28 mouse cellular contexts compared by ENCODE assay signal in the genomic region with DNA sequence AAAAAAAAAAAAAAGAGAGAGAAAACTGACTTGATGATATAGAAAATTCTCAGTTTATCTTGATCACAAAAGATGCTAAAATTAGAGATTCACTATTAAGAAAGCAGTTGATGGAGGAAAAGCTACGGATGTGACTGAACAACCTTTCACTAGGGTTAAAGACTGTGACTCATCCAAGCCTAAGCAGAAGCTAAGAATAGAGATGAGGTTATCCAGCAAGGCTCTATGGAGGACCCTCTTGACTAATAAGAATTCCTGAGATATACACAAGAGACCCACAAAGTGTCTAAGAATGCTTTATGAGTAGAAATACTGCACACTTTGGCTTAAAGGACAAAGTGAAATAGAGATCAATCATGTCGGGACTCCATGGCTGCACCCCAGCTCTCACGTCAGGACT. TPM values are rescaled to one million over a fixed set of nuclear protein-coding genes. Genes with fewer than 3 reads are reported as not detected.
DNase-seq lines count a peak whose midpoint lies in the region; ATAC-seq and TF ChIP-seq lines count a peak whose summit lies in the region.
"Had no signal": no experiment of that assay in that cellular context is flagged by ENCODE, and none has a peak within 500 bp of the region (broad histone marks: within the 10 kb centered on the region; RNA-seq: fewer than 3 reads in every experiment).

No protein-coding gene starts in this region.

- no peak overlapping the region for H3K9ac ChIP-seq in heart, embryonic 13.5 days
- no peak overlapping the region for H3K9ac ChIP-seq in heart, embryonic 12.5 days
- H3K9ac ChIP-seq: forebrain, postnatal 0 days; hindbrain, embryonic 14.5 days had no signal

- no peak for TF ChIP-seq POLR2A in myocyte (IDR thresholded peaks at IDR 0.05; ENCODE audit: insufficient read length, low read depth)

- no peak overlapping the region for H3K4me3 ChIP-seq in heart, embryonic 13.5 days
- H3K4me3 ChIP-seq in heart, embryonic 12.5 days: no peak overlapping the region
- H3K4me3 ChIP-seq in myocyte: no peak overlapping the region
- H3K4me3 ChIP-seq: heart, embryonic 10.5 days; heart, embryonic 15.5 days had no signal

- peaks cover 93% of the 10 kb centered on the region for H3K79me2 ChIP-seq in myocyte (ENCODE audit: control insufficient read depth, insufficient read depth)

- WGBS in heart, embryonic 13.5 days: 54% methylated on average over 3 of the region's 3 CpGs
- 51% methylated on average over 3 of the region's 3 CpGs for WGBS in heart, embryonic 12.5 days

- DNase-seq in 3T3-L1 (ENCODE audit: low read depth, low spot score): peak; percentile 39
- DNase-seq in brain, adult 2 months (ENCODE audit: low read depth, low spot score): peak; percentile 25
- DNase-seq in kidney, postnatal 10 days: no peak
- DNase-seq in B cell, adult 2 months: no peak
- DNase-seq: adrenal gland, adult 2 months; adrenal gland, postnatal 14 days; cerebellum, adult 11-12 months; cerebellum, adult 8-10 months; cerebellum, postnatal 10 days; cerebellum, postnatal 36 days; forebrain, postnatal 0 days; gastrocnemius, postnatal 25 days; heart, adult 18-20 months; heart, postnatal 14 days; heart, postnatal 4 days had no signal

- H3ac ChIP-seq in myocyte (ENCODE audit: control insufficient read depth, insufficient read length): no peak overlapping the region

- no peaks in the 10 kb centered on the region for H3K27me3 ChIP-seq in heart, embryonic 13.5 days (replicated peaks)
- no peaks in the 10 kb centered on the region for H3K27me3 ChIP-seq in heart, embryonic 12.5 days (replicated peaks)
- no peaks in the 10 kb centered on the region for H3K27me3 ChIP-seq in myocyte (ENCODE audit: control insufficient read depth, insufficient read depth, insufficient read length)
- H3K27me3 ChIP-seq: CH12.LX; heart, embryonic 15.5 days had no signal

- peaks cover 64% of the 10 kb centered on the region for H3K4me1 ChIP-seq in heart, embryonic 13.5 days
- H3K4me1 ChIP-seq in heart, embryonic 12.5 days (replicated peaks): peaks cover 64% of the 10 kb centered on the region

- no peak overlapping the region for H3K27ac ChIP-seq in heart, embryonic 13.5 days (replicated peaks)
- H3K27ac ChIP-seq in heart, embryonic 12.5 days (ENCODE audit: poor library complexity, severe bottlenecking): no peak overlapping the region
- H3K27ac ChIP-seq: heart, embryonic 10.5 days; heart, embryonic 15.5 days; hindbrain, embryonic 14.5 days; hindbrain, postnatal 0 days had no signal

- no peaks in the 10 kb centered on the region for H3K9me3 ChIP-seq in heart, embryonic 13.5 days
- no peaks in the 10 kb centered on the region for H3K9me3 ChIP-seq in heart, embryonic 12.5 days (replicated peaks)
- H3K9me3 ChIP-seq: G1E; heart, embryonic 10.5 days; heart, embryonic 15.5 days had no signal

- peak overlapping the region; percentile 18; the same call in 1 of the 2 replicates for H3K4me2 ChIP-seq in heart, embryonic 13.5 days
- no peak overlapping the region for H3K4me2 ChIP-seq in heart, embryonic 12.5 days
- H3K4me2 ChIP-seq in myocyte (ENCODE audit: low read depth): peak overlapping the region; percentile 25
- H3K4me2 ChIP-seq: heart, embryonic 15.5 days; hindbrain, embryonic 14.5 days had no signal

- ATAC-seq in heart, embryonic 13.5 days (ENCODE audit: extremely low read depth, insufficient number of reproducible peaks, low FRiP score, low TSS enrichment): no peak
- no peak for ATAC-seq in heart, embryonic 12.5 days (ENCODE audit: insufficient number of reproducible peaks, low FRiP score)
- ATAC-seq in CD4-positive, CD25-positive, alpha-beta regulatory T cell, adult 4 months: no peak
- ATAC-seq: forebrain, embryonic 14.5 days; forebrain, postnatal 0 days; hindbrain, postnatal 0 days; inflammation-experienced regulatory T-cells, adult 6 months; intestine, postnatal 0 days had no signal

- no peaks in the 10 kb centered on the region for H3K36me3 ChIP-seq in heart, embryonic 13.5 days
- H3K36me3 ChIP-seq in heart, embryonic 12.5 days: no peaks in the 10 kb centered on the region
- peaks cover 16% of the 10 kb centered on the region for H3K36me3 ChIP-seq in myocyte (ENCODE audit: control insufficient read depth, insufficient read depth)
- H3K36me3 ChIP-seq: heart, embryonic 15.5 days had no signal

TF ChIP-seq in myocyte, 11 proteins besides CTCF, POLR2A, EP300 and RAD21:
- TF ChIP-seq TCF12 (IDR thresholded peaks at IDR 0.05; ENCODE audit: insufficient read depth, poor library complexity, severe bottlenecking) (no peak), POLR2AphosphoS2 (IDR thresholded peaks at IDR 0.05; ENCODE audit: insufficient read length, low read depth) (no peak), SRF (IDR thresholded peaks at IDR 0.05; ENCODE audit: control insufficient read depth, insufficient read length, low read depth) (no peak), MYOD1 (IDR thresholded peaks at IDR 0.05; ENCODE audit: control insufficient read depth in 1 of 3, insufficient read length in 2 of 3, low read depth in 2 of 3) (no peak)

RNA-seq across cellular contexts. Expression of a gene that starts 14.9 kb away (rescaled TPM):
- polyA plus RNA-seq in heart, embryonic 13.5 days (2015; fragmentation: Nextera tagmentation; extraction: Ambion mirVana): 13.9 and 15.9 TPM in 2 replicates
- polyA plus RNA-seq in heart, embryonic 12.5 days (2016; fragmentation: Nextera tagmentation; extraction: Ambion mirVana): 19.4 TPM in 2 replicates
- polyA plus RNA-seq in myocyte (2012; fragmentation: generic; extraction: Trizol): 36.0 TPM
- 10 to 100 TPM; 41.0 to 78.2 TPM for polyA plus RNA-seq in CD4-positive, CD25-positive, alpha-beta regulatory T cell, adult 4 months (2017; shearing (Covaris generic))

RNA-seq across cellular contexts. Expression of a gene that starts 59.7 kb away (rescaled TPM):
- 0.08 TPM in 1 of 2 replicates, not detected in the other for polyA plus RNA-seq in heart, embryonic 13.5 days (2015; fragmentation: Nextera tagmentation; extraction: Ambion mirVana)
- not detected in 2 replicates for polyA plus RNA-seq in heart, embryonic 12.5 days (2016; fragmentation: Nextera tagmentation; extraction: Ambion mirVana)
- polyA plus RNA-seq in myocyte (2012; fragmentation: generic; extraction: Trizol): 0.44 TPM
- not detected for polyA plus RNA-seq in CD4-positive, CD25-positive, alpha-beta regulatory T cell, adult 4 months (2017; shearing (Covaris generic))
- polyA plus RNA-seq: G1E; inflammation-experienced regulatory T-cells, adult 6 months had no signal

Comparison
In these comparisons a context has a peak if more than half of its experiments do, and no peak if none do; other contexts are left out.
1. DNase-seq: peak in 3T3-L1 (single experiment) and brain, adult 2 months (single experiment); none in kidney, postnatal 10 days (single experiment) and B cell, adult 2 months (0 of 2).